Mouse (Mus musculus): Measurements from ENCODE around the gene Flnb. TPM values are rescaled to one million over a fixed set of nuclear protein-coding genes. Genes with fewer than 3 reads are reported as not detected.

Gene Flnb
- polyA plus RNA-seq (2015; fragmentation: Nextera tagmentation; extraction: Ambion mirVana): 2.6 and 3.7 TPM in 2 replicates

GRCm38 (mm10) chr14:7817770-7818462, at the start of gene Flnb:
Gene Flnb (plus strand): TSS chr14:7817957.

DNA sequence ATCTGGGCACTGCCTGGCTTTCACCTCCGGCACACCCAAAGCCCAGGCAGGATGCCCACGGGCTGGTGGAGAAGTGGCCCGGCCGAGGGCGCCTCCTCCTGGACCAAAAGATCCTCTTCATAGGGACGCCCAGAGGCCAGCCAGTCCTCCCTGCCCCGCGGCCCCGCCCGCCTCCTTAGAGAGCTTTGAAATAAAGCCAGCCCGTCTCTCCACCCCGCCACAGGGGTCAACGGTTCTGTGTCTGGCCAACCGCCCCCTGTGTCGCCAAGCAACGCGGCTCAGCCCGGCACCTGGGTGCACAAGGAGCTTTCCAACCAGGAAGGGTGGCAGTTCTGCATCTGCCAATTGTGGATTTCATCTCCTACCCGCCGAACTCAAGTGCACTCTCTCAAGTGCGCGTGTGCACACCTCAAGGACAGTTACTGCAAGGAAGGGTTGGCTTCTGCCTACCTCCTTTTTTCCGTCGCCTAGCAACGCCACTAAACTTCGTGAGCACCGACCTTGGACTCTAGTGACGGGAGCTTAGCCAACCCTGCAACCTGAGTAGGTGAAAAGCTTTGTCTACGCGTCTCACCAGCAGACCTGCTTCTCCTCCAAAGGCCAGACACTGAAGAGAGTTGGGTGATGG, 26.1 kb upstream of the Flnb start, which contains the start of gene Gm26661:
Gm26661 (plus strand) TSS at position 56 of the 628 bp plus-strand sequence.

DNA sequence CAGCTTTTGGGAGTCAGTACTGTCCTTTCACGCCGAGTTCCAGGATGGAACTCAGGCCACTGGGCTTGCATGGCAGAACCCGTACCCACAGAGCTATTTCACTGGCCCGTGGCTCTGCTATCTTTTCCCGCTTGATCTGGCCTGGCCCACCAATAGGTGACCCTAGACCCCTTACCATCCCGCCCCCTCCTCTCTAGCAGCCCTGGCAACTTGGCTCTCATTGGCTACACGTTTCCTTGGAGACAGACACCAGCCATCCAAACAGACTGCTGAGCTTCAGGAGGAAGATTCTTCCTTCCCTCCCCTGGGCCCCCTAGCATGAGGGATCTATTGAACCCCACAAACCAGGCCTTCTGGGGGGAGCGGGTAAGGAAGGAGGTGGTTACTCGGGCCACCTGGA, 139.3 kb downstream of the Flnb start, which contains the start of gene Gm45521:
Gm45521 (plus strand) TSS at position 240 of the 400 bp plus-strand sequence.

DNA sequence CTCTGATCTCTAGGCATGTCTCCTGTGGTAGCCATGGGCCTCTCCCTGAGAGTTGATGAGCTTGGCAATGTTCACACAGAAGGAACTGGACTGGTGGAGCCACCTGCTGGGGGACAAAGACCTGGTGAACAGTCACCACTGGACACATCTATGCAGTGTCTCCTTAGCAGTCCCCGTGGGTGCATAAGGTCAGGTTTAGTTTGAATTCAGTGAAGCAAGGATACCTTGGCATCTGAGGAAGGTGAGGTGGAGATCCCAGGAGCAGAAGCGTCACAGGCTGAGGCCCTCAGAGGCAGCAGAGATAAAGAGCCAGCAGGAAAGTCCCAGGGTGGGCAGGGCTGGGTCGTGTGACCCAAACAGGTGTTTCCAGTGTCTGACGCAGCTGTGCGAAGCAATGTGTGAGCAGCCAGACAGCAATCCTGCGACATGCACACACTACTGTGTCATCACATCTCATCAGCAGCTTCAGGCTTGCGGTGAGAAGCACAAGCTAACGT, 176.6 kb downstream of the Flnb start, which contains the start of gene Dnase1l3:
Dnase1l3 (minus strand) TSS at position 303 of the 497 bp plus-strand sequence.

Other genes with a start within 250 kb of the Flnb start
- 0.08 and 0.19 TPM in 2 replicates for gene Gm3558, start 249.4 kb upstream of the Flnb start, polyA plus RNA-seq (2015; fragmentation: Nextera tagmentation; extraction: Ambion mirVana)
- gene Gm10338, start 222.4 kb upstream of the Flnb start, polyA plus RNA-seq (2015; fragmentation: Nextera tagmentation; extraction: Ambion mirVana): not detected in 2 replicates
- gene Gm10128, start 174.0 kb upstream of the Flnb start, polyA plus RNA-seq (2015; fragmentation: Nextera tagmentation; extraction: Ambion mirVana): not detected in 2 replicates
- gene Gm26661, start 26.4 kb upstream of the Flnb start, polyA plus RNA-seq (2015; fragmentation: Nextera tagmentation; extraction: Ambion mirVana): not detected in 2 replicates
- gene Gm45521, start 139.3 kb downstream of the Flnb start, polyA plus RNA-seq (2015; fragmentation: Nextera tagmentation; extraction: Ambion mirVana): not detected in 2 replicates
- gene Dnase1l3, start 176.6 kb downstream of the Flnb start, polyA plus RNA-seq (2015; fragmentation: Nextera tagmentation; extraction: Ambion mirVana): 0.79 and 1.7 TPM in 2 replicates
- gene Abhd6, start 184.9 kb downstream of the Flnb start, polyA plus RNA-seq (2015; fragmentation: Nextera tagmentation; extraction: Ambion mirVana): 5.0 and 6.4 TPM in 2 replicates

Data from spleen, postnatal 0 days (tissue).